Mouse (Mus musculus): Measurements from ENCODE around the gene Lin28b. TPM values are rescaled to one million over a fixed set of nuclear protein-coding genes. Genes with fewer than 3 reads are reported as not detected.
"Not testable (repeated sequence)": the region's sequence is repeated elsewhere in the genome, so short reads cannot be mapped to it uniquely, and the experiment has no call there.

Lin28b gene
- polyA plus RNA-seq, 1 experiment from 2014 or later: 9.1 TPM

- DNase-seq (ENCODE audit: low spot score): no peak
- Histone ChIP-seq H3K9ac (no peak overlapping the region), H3K9me3 (ENCODE audit: control insufficient read depth, low read length) (no peaks in the 10 kb centered on the region), H3K4me3 (replicated peaks; ENCODE audit: low read length) (no peak overlapping the region), H3K27me3 (ENCODE audit: control insufficient read depth, insufficient read depth, low read length) (no peaks in the 10 kb centered on the region), H3K4me2 (replicated peaks) (no peak overlapping the region), H3K4me1 (replicated peaks; ENCODE audit: control insufficient read depth, insufficient read depth, low read length) (no peaks in the 10 kb centered on the region), H3K27ac (no peak overlapping the region), H3K36me3 (replicated peaks; ENCODE audit: control insufficient read depth, insufficient read depth) (no peaks in the 10 kb centered on the region; the same call in 1 of the 2 replicates)
- 91% methylated on average over 3 of the region's 3 CpGs for WGBS
- ATAC-seq (ENCODE audit: low FRiP score): no peak
These were observed 107.9 kb downstream of the Lin28b start for GRCm38 (mm10) chr10:45378269-45378668.

DNA sequence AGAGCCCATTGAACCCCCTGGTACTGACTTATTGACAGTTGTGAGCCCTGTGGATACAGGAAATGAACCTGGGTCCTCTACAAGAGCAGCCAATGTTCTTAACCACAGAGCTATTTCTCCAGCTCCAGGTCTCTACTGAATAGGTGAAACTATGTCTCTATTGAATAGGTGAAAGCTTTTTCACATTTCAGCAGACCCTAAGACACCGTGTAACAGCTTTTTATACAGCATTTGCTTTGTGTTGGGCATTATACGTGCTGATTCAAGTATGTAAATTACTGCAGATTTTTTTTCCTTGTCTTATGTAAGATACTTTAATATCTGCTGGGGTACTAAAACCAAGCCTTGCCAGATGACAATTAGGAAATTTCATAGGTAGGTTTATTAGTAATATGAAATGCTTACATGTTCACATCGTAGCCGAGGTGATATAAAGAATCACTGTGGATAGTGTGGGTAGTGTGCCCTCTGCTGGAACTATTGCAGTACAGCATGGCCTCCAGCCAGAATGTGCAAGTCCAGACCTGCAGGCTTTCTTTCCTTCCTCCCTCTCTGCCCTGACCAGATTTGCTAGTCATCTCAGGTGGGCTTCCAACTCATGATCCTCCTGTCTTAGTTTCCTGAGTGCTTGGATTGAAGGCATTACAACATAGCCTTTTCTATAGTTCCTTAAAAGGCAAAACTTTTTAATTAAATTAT, 113.1 kb downstream of the Lin28b start:
- no peak overlapping the region; the same call in 1 of the 2 replicates for H3K4me2 ChIP-seq (replicated peaks)
- WGBS: 43% methylated on average over 4 of the region's 4 CpGs

DNA sequence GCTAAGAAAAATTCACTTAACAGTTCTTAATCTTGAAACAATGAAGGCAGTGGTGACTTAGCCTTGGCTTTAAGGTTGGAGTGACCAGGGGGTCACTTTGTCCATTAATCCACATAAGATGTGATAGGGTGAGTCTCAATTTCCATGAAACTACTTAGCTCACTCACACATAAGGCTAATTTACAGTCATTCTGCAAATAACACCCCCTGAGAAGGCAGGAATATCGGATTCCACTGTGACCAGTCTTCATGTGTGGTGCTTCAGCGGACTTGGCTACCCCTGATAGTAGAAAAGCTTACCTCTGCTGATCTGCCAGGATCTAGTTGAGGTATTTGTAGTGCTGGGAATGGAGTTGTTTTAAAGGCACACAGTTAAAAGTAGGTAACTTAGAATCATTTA, 115.7 kb downstream of the Lin28b start:
- DNase-seq (ENCODE audit: low spot score) (no peak), ATAC-seq (ENCODE audit: low FRiP score) (no peak)
- H3K27ac ChIP-seq: no peak overlapping the region
- no peaks in the 10 kb centered on the region for H3K9me3 ChIP-seq (ENCODE audit: control insufficient read depth, low read length)
- no peaks in the 10 kb centered on the region for H3K27me3 ChIP-seq (ENCODE audit: control insufficient read depth, insufficient read depth, low read length)
- no peak overlapping the region for H3K4me3 ChIP-seq (replicated peaks; ENCODE audit: low read length)
- no peaks in the 10 kb centered on the region for H3K36me3 ChIP-seq (replicated peaks; ENCODE audit: control insufficient read depth, insufficient read depth)
- no peak overlapping the region for H3K9ac ChIP-seq
- H3K4me2 ChIP-seq (replicated peaks): no peak overlapping the region
- H3K4me1 ChIP-seq (replicated peaks; ENCODE audit: control insufficient read depth, insufficient read depth, low read length): no peaks in the 10 kb centered on the region
- WGBS: 83% methylated on average over 2 of the region's 2 CpGs

More for the DNA sequence above, 113.1 kb downstream of the Lin28b start:
- Histone ChIP-seq H3K27ac (no peak overlapping the region), H3K4me3 (replicated peaks; ENCODE audit: low read length) (no peak overlapping the region), H3K9me3 (ENCODE audit: control insufficient read depth, low read length) (no peaks in the 10 kb centered on the region), H3K27me3 (ENCODE audit: control insufficient read depth, insufficient read depth, low read length) (no peaks in the 10 kb centered on the region), H3K9ac (no peak overlapping the region), H3K36me3 (replicated peaks; ENCODE audit: control insufficient read depth, insufficient read depth) (no peaks in the 10 kb centered on the region), H3K4me1 (replicated peaks; ENCODE audit: control insufficient read depth, insufficient read depth, low read length) (no peaks in the 10 kb centered on the region)
- peak; percentile 87 for ATAC-seq (ENCODE audit: low FRiP score)
- peak; percentile 92 for DNase-seq (ENCODE audit: low spot score)

- H3K9ac ChIP-seq: no peak overlapping the region
- H3K36me3 ChIP-seq (replicated peaks; ENCODE audit: control insufficient read depth, insufficient read depth): no peaks in the 10 kb centered on the region
- ATAC-seq (ENCODE audit: low FRiP score) (no peak), DNase-seq (ENCODE audit: low spot score) (no peak)
- H3K27ac ChIP-seq: no peak overlapping the region
- H3K4me1 ChIP-seq (replicated peaks; ENCODE audit: control insufficient read depth, insufficient read depth, low read length): no peaks in the 10 kb centered on the region
- H3K9me3 ChIP-seq (ENCODE audit: control insufficient read depth, low read length): no peaks in the 10 kb centered on the region
- no peaks in the 10 kb centered on the region for H3K27me3 ChIP-seq (ENCODE audit: control insufficient read depth, insufficient read depth, low read length)
- whole genome bisulfite sequencing: 85% methylated on average over 3 of the region's 3 CpGs
- no peak overlapping the region for H3K4me2 ChIP-seq (replicated peaks)
- no peak overlapping the region for H3K4me3 ChIP-seq (replicated peaks; ENCODE audit: low read length)
These were observed 116.6 kb downstream of the Lin28b start for GRCm38 (mm10) chr10:45369639-45370038.

DNA sequence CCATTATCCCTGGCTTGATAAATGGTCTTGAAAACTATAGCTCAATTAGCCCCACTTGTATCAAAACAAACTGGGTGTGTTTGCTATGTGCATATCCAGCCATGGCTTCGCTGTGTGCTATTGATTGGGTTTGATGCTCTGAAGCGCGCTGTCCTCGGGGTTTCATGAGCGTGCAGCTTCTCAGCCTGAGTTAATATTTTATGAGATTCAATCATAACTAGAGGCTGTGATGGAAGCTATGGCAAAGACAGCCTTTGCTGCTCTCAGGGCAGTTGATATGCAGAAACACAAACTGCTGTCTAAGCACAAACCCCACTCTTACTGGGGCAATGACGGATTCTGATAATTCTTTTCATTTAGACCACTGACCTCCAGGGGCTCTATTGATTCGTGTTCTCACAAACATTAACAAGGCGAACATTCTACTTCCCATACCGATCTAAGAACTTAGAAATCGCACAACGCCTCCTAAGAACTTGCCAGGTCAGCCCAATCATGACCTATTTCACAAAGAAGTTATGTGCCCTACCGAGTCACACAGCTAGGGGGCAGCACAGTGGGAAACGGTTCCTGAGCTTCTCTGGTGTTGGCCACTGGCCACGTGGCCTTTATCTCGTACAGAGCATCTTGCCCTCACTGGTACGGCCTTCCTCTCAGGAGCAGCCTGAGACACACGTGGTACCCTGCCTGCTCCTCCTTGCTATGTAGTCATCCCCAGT, 119.0 kb downstream of the Lin28b start:
- no peak overlapping the region for H3K9ac ChIP-seq
- H3K27ac ChIP-seq: no peak overlapping the region
- DNase-seq (ENCODE audit: low spot score) (no peak), ATAC-seq (ENCODE audit: low FRiP score) (0 out of 2 replicates have a peak, but pooled peaks have one; percentile 47)
- H3K9me3 ChIP-seq (ENCODE audit: control insufficient read depth, low read length): no peaks in the 10 kb centered on the region
- H3K27me3 ChIP-seq (ENCODE audit: control insufficient read depth, insufficient read depth, low read length): no peaks in the 10 kb centered on the region
- no peak overlapping the region for H3K4me3 ChIP-seq (replicated peaks; ENCODE audit: low read length)
- H3K36me3 ChIP-seq (replicated peaks; ENCODE audit: control insufficient read depth, insufficient read depth): no peaks in the 10 kb centered on the region
- H3K4me2 ChIP-seq (replicated peaks): no peak overlapping the region
- no peaks in the 10 kb centered on the region for H3K4me1 ChIP-seq (replicated peaks; ENCODE audit: control insufficient read depth, insufficient read depth, low read length)
- 81% methylated on average over 17 of the region's 17 CpGs for WGBS

DNA sequence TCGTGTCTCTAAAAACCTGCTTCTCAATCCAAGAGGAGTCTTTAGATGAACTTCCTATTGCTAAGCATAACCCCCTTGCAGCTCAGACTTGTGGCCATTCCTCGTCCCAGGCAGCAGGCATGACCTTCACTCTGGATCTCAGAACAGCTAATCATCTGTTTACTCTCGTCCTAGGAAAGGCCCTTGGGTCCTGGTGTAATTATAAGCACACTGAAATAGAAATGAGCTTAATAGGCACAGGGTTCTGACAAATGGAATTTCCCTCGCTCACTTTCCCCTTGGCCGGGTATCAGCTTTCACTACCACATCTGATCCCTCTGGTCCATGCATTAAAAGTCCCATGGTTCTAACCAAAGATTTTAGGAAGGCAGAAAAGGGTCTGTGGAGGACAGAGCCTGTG, 122.8 kb downstream of the Lin28b start:
- H3K4me3 ChIP-seq (replicated peaks; ENCODE audit: low read length): no peak overlapping the region
- H3K9ac ChIP-seq: no peak overlapping the region
- no peaks in the 10 kb centered on the region for H3K36me3 ChIP-seq (replicated peaks; ENCODE audit: control insufficient read depth, insufficient read depth)
- H3K27me3 ChIP-seq (ENCODE audit: control insufficient read depth, insufficient read depth, low read length): no peaks in the 10 kb centered on the region
- H3K27ac ChIP-seq: no peak overlapping the region
- H3K9me3 ChIP-seq (ENCODE audit: control insufficient read depth, low read length): no peaks in the 10 kb centered on the region
- 47% methylated on average over 5 of the region's 5 CpGs for WGBS
- H3K4me1 ChIP-seq (replicated peaks; ENCODE audit: control insufficient read depth, insufficient read depth, low read length): no peaks in the 10 kb centered on the region
- no peak overlapping the region for H3K4me2 ChIP-seq (replicated peaks)
- ATAC-seq (ENCODE audit: low FRiP score) (peak; percentile 5; the same call in 1 of the 2 replicates), DNase-seq (ENCODE audit: low spot score) (no peak)

GRCm38 (mm10) chr10:45356091-45356490, 130.1 kb downstream of the Lin28b start:
- Histone ChIP-seq H3K36me3 (replicated peaks; ENCODE audit: control insufficient read depth, insufficient read depth) (no peaks in the 10 kb centered on the region), H3K27me3 (ENCODE audit: control insufficient read depth, insufficient read depth, low read length) (no peaks in the 10 kb centered on the region), H3K9ac (no peak overlapping the region), H3K4me2 (replicated peaks) (no peak overlapping the region), H3K27ac (no peak overlapping the region), H3K4me3 (replicated peaks; ENCODE audit: low read length) (no peak overlapping the region), H3K4me1 (replicated peaks; ENCODE audit: control insufficient read depth, insufficient read depth, low read length) (no peaks in the 10 kb centered on the region), H3K9me3 (ENCODE audit: control insufficient read depth, low read length) (no peaks in the 10 kb centered on the region)
- no peak for DNase-seq (ENCODE audit: low spot score)
- WGBS: 97% methylated on average over 6 of the region's 6 CpGs
- no peak for ATAC-seq (ENCODE audit: low FRiP score)

GRCm38 (mm10) chr10:45348143-45348542, 138.1 kb downstream of the Lin28b start:
- H3K36me3 ChIP-seq (replicated peaks; ENCODE audit: control insufficient read depth, insufficient read depth); H3K9me3 ChIP-seq (ENCODE audit: control insufficient read depth, low read length); H3K4me3 ChIP-seq (replicated peaks; ENCODE audit: low read length); H3K27ac ChIP-seq; H3K27me3 ChIP-seq (ENCODE audit: control insufficient read depth, insufficient read depth, low read length); H3K4me1 ChIP-seq (replicated peaks; ENCODE audit: control insufficient read depth, insufficient read depth, low read length); ATAC-seq (ENCODE audit: low FRiP score); H3K4me2 ChIP-seq (replicated peaks); H3K9ac ChIP-seq; DNase-seq (ENCODE audit: low spot score): not testable (repeated sequence)
- WGBS: 90% methylated on average over 3 of the region's 3 CpGs

DNA sequence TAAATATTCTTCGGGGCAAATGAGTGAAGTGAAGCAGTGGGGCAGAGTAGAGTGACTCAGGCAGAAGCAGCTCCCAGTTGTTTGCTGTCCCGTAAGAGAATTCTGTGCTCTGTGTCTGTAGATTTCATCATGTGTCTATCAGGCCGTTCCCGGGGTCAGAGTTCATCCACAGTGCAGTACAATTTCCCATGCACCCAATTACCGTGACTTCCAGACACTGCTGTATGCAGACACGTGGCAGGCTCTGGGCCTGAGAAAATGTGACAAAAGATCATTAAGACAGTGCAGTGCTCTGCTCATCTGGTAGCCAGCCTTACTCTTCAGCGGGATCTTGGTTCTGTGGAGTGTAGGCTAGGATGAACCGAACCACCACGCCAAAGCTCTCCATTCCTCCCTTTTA, 141.0 kb downstream of the Lin28b start:
- H3K36me3 ChIP-seq (replicated peaks; ENCODE audit: control insufficient read depth, insufficient read depth): no peaks in the 10 kb centered on the region
- WGBS: 67% methylated on average over 9 of the region's 9 CpGs

More for the DNA sequence above, 141.0 kb downstream of the Lin28b start:
- Histone ChIP-seq H3K27me3 (ENCODE audit: control insufficient read depth, insufficient read depth, low read length) (no peaks in the 10 kb centered on the region), H3K9me3 (ENCODE audit: control insufficient read depth, low read length) (no peaks in the 10 kb centered on the region), H3K4me3 (replicated peaks; ENCODE audit: low read length) (no peak overlapping the region), H3K4me1 (replicated peaks; ENCODE audit: control insufficient read depth, insufficient read depth, low read length) (no peaks in the 10 kb centered on the region), H3K27ac (no peak overlapping the region), H3K9ac (no peak overlapping the region), H3K4me2 (replicated peaks) (no peak overlapping the region)
- DNase-seq (ENCODE audit: low spot score) (no peak), ATAC-seq (ENCODE audit: low FRiP score) (0 out of 2 replicates have a peak, but pooled peaks have one; percentile 34)

Data from hindbrain, embryonic 14.5 days (tissue).